Mouse (Mus musculus) testis, postnatal 10 days (tissue): ENCODE results near the gene BC107364.
A peak's percentile ranks its signal among the peaks of the same experiment; 100 is the strongest.
"Not testable (repeated sequence)": the region's sequence is repeated elsewhere in the genome, so short reads cannot be mapped to it uniquely, and the experiment has no call there.

Experiments
- DNase-seq: peaks from one replicate; pipeline ENCODE4 v3.0.0; 2021; ENCODE audit warnings: low spot score

The BC107364 gene

DNA sequence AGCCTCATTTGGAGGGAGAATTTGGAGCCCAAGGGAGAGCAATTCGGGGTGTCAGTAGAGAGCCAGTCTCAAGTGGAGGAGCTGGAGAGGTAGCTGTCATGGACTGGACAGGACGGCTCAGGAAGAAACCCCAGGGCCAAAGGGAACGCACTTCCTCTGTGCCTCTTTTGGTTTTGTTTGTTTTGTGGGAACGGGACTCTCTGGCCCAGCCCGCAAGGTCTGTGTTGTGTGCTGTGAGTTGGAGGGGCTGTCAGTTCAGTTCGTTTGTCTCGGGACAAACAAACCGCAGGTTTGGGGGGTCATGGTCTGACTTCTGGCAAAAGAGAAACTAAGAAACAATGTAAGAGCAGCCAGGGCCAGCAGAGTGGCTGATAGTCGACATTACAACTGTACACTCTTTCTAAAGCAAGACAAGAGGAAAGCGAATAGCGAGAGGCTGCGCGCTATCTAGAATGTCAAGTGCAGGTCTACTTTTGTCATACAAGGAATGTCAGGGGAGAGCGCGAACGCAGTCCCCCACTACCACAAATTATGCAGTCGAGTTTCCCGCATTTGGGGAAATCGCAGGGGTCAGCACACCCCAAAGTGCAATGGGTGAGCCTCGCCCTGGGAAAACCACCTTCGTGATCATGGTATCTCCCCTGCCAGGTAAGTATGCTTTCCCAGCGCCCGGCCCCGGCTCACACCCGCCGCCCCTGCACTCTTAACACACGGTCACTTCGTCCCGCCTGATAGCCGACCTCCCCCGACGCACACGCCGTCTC lies 34.1 kb upstream of the BC107364 start:
- peak; percentile 36 for DNase-seq

DNA sequence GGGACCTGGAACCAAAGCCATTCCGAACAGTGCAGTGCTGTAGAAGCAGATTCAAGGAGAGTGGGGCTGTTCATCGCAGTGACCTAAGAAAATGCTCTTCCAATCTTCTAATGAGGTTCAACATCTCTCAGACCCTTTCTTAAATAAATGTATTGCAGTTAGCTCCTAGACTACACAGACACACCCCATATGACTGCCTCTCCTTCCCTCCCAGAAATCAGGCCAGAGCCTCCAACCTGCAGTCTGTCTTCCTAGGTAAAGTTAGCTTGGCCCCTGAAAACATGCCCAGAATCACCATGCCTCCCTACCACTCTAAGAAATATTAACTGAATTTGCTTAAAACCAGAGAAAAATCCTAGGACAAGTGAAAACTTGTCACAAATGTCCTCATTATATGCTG lies 33.3 kb upstream of the BC107364 start:
- DNase-seq = peak; percentile 18

DNA sequence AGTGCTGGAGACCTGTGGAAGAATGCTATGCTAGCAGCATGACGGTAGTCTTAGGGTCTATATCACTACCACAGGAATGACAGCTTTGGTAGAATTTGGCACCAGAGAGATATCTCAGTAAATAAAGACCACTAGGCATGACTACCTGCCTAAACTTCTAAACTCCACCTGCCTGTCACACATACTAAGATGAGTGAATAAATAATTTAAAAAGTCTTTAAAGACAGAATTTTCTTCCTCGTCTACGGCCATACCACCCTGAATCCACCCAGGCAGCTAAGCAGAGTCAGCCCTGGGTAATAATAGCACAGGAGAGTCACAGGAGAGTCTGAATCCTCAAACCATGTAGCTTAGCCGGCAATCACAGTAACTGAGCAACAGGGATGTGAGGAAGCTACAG lies 32.8 kb upstream of the BC107364 start:
- DNase-seq = no peak

DNA sequence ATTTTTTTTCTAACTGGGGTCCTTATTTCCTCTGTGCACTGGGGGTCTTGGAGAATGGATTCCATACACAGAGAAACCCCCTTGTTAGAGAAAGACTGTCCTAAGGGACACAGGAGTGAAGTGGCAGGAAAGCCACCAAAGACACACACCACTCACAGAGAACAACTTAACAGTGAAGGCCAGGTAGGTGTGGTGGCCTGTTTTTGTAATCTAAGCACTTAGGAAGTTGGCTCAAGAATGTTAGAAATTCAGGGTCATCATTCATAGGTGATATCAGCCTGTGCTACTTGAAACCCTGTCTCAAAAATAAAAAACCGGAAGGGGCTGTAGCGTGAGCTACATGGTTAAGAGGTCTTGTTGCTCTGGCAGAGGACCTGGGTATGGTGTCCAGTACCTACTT lies 31.8 kb upstream of the BC107364 start:
- peak; percentile 26 for DNase-seq

DNA sequence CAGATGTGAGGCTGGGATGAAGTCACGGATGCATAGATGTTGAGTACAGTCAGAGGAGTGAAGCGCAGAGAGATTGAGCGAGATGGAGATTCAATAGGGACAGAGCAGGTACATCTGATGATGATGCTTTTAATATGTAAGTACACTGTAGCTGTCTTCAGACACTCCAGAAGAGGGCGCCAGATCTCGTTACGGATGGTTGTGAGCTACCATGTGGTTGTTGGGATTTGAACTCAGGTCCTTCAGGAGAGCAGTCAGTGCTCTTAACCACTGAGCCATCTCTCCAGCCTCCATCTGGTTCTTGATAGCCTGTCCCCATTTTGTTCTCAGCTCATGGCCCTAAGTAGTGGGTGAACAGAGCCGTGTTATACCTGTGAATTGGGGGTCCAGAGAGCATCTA lies 30.9 kb upstream of the BC107364 start:
- peak; percentile 18 for DNase-seq

DNA sequence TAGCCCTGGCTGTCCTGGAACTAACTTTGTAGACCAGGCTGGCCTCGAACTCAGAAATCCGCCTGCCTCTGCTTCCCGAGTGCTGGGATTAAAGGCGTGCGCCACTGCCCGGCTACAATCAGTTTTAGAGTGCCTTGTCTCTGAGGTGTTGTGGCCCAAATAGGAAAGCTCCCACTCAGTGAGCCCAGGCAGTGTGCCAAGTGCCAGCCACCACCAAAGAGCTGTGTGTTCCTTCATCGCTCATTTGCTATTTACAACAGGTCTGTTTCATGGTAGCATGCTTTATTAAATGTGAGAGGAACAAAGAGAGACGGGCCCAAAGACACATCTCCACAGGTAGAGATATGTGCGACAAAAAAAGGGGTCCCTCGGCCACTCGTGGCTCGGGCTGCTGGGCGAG lies 30.3 kb upstream of the BC107364 start:
- peak; percentile 42 for DNase-seq

DNA sequence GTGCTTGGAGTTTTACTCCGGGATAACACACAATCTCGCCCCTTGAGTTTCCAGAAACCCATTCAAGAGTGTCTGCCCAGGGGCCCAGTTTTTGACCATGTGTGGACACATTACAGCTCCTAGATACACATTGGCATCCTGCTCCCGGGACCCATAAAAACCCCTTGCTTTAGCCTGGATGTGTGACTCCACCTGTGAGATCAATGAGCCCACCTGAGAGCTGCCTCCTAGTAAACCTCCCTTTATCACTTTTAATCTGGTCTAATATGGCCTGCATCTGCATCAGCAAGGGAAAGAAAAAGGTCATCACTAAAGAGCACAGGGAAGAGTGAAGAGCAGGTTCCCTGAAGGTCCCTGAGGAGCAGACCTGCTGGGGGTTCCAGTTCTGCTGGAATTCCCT lies 29.8 kb upstream of the BC107364 start:
- no peak for DNase-seq

DNA sequence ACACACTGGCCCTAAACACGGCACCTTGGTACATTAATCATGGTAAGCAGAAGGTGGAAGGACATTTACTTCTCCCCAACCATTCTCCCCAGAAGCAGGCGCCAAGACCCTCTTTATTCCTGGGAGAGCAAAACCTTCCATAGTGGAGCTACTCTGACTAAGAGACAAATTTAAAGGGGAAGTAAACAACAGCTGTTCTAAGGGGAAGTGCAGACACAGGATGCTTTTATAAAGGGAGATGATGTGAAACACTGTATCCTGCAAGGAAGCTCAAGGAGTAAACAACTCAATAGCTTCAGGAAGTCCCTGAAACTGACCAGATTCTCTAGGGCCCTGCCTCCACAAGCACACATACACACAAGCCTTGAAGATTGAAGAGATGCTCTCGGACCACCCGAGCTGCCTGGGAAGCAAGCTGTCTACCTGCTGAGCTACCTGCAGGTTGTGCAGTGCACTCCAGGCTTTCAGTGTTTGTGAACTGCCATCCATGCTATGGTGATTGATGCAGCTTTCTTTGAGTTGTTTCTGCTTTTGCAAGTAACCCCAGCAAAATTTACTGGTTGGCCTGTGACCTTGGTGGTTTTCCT lies 28.7 kb upstream of the BC107364 start:
- peak; percentile 34 for DNase-seq

DNA sequence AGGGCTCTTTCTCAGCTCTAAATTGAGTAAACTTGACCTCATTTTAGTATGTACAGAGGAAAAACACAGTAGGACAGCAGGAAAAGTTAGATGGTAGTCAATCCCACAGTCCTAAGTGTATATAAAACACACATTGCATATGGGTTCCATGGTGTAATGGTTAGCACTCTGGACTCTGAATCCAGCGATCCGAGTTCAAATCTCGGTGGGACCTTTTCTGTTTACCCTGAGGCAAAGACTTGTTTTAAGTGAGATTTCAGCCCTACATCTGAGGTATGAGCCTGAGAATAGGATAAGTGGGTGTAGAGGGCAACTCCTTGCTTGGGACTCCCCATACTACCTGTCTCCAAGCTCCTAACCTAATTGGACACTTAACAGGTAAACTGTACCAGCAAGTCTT lies 27.1 kb upstream of the BC107364 start:
- DNase-seq = peak; percentile 33

DNA sequence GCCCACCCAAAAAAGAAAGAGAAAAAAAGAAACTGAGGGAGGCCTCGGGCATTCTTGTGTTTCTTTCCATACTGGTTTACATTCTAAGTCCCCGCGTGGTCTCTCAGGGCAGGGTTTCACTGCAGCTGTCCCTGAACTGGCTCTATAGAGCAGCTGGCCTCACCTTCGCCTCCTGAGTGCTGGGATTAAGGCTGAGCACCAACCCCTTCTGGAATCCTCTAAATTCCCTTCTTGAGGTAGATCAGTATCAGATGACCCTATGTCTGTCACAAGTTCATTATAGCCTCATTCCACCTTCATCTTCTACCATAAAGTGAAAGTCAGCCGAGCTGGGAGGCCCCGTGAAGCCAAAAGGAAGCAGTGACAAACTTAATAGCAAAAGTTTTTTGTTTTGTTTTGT lies 25.5 kb upstream of the BC107364 start:
- DNase-seq = peak; percentile 31

DNA sequence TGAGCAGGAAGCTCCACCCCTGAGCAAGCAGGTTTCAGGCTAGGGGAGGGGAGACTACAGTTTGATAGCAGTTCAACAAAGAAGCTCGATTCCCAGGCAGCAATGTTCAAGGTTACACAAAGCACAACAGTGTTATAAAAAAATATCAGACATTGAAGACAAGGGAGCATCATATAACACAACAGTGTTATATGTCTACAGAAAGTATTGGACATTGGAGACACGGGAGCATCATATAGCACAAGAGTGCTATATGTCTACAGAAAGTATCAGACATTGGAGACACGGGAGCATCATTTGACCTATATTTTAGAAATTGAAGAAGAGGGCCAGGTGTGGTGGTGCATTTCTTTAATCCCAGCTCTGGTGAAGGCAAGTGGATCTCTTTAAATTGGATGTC lies 25.0 kb upstream of the BC107364 start:
- DNase-seq = peak; percentile 4

DNA sequence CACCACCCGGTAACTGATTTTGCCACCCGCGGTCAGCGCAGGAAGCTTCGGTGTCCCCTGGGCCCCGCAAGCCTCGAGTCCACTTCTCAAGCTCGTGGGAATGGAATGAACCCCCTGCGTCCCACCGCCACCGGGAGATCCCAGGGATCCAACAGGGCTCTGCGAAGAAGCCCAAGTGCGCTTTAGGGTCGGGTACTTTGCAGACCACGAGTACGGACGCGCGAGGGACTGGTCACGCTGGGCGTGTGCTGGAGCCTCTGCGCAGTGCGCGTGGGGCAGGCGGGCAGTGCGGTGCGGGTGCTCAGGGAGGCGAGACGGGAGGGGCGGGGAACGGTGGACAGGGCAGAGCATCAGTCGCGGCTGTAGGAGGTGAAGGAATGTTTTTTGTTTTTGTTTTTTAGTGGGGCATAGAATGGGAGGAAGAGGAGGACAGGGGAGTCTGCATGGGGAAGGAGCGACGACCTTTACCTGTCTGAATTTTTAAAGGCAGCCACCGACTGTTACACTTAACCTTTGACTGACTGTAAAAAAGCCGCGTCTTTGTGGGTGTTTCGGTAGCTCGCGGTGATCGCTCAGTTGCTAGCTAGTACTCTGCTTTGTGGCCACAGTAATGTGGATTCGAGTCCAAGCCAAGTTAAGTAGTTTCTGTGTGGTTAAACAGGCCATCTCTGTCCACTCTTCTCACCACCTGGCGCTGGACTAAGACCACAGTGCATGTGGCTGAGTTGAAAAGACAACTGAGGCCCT lies 23.0 kb upstream of the BC107364 start:
- peak; percentile 39 for DNase-seq

DNA sequence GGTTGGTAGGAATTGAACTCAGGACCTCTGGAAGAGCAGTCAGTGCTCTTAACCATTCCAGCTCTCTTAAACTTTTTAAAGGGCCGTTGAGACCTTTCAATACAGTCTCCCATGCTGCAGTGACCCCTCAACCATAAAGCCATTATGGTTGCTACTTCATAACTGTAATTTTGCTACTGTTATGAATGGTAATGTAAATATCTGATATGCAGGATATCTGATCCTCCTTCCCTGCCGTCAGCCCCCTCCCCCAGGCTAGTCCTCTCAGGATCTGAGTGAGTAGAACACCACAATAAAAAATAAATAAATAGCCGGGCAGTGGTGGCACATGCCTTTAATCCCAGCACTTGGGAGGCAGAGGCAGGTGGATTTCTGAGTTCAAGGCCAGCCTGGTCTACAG lies 21.4 kb upstream of the BC107364 start:
- DNase-seq = peak; percentile 32

DNA sequence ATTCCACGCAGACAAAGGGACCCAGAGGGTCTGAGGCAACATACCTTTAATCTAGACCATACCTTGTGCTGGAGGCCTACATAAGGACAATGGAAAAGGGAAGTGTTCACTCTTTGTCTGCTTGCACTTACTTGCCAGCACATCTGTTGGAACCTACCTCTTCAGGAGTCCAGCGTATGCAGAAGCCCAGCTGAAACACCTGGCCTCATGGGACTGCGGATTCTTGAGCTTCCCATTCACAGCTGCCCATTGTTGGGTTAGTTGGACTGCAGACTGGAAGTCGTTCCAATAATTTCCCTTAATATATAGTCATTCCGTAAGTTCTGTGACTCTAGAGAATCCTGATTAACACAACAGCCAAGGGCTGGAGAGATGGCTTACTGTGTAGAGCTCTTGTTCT lies 20.0 kb upstream of the BC107364 start:
- DNase-seq = peak; percentile 20

DNA sequence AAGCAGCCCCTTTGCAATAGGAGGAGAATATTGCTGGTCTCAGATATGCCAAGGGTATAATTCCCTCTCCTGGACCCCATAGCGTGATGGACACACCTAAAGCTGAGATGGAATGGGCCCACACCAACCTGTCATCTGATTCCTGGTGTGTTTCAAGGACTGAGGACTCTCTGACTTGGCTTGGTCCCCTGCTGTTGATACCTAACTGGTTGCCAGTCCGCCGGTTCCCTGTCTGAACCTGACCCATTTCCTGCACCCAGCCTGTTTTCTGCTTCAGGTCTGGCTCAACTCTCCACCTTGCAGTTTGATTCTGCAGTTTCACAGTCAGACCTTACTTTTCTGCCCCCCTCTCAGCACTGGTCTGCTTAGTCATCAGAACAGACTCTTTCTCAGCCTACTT lies 17.5 kb upstream of the BC107364 start:
- DNase-seq = peak; percentile 20

DNA sequence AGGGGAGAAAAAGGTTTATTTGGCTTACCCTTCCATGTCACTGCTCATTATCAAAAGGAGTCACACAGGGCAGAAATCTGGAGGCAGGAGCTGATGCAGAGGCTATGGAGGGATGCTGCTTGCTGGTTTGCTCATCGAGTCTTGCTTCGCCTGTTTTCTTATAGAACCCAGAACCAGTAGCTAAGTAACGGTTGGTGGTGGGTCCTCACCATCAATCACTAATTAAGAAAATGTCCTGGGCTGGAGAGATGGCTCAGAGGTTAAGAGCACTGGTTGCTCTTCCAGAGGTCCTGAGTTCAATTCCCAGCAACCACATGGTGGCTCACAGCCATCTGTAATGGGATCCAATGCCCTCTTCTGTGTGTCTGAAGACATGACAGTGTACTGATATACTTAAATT lies 16.2 kb upstream of the BC107364 start:
- DNase-seq = peak; percentile 26

DNA sequence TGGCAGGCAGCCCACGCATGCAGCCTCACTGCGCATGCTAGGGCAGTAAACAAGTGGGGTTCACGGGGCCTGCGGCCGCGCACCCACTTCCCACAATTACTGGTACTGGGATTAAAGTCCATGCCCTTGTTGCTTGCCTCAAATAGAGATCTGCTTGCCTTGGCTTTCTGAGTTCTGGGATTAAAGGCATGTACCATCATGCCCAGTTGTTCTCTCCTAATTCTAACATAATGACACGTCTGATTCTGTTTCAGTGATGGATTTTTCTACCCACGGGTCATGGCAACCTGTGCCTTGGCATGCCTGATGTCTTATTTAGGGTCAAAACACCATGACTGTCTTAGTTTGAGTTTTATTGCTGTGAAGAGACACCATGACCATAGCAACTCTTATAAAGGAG lies 15.5 kb upstream of the BC107364 start:
- peak; percentile 37 for DNase-seq

DNA sequence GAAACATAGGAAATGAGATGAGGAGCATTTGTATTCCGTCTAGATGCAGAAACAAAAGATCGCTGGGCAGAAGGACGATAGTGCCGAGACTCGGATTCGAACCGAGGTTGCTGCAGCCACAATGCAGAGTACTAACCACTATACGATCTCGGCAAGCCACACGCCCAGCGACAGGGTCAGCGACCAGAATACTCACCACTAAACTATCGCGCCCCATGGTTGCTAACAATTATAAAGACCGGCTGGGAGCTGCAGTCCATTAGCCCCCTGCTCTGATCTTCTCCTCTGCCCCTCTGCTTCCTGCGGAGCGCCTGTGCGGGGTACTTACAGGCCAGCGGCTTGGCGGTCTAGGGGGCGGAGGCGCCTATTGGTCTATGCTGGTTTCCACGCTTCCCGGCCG lies 11.8 kb upstream of the BC107364 start:
- no peak for DNase-seq

DNA sequence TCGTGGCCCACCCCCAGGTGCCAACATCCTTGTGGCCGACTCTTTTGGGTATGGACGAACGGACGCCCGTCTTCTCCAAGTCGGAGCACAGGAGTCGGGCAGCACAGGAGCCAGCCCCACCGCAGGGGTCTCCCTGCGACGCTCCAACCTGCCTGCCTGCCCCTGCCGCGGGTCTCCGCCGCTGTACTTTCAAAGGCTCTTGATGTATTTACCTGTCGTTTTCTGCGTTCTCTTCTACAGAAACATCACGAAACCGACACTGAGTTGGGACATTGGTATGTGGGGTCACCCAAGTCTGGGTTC lies 8.4 kb upstream of the BC107364 start:
- not testable (repeated sequence) for DNase-seq

DNA sequence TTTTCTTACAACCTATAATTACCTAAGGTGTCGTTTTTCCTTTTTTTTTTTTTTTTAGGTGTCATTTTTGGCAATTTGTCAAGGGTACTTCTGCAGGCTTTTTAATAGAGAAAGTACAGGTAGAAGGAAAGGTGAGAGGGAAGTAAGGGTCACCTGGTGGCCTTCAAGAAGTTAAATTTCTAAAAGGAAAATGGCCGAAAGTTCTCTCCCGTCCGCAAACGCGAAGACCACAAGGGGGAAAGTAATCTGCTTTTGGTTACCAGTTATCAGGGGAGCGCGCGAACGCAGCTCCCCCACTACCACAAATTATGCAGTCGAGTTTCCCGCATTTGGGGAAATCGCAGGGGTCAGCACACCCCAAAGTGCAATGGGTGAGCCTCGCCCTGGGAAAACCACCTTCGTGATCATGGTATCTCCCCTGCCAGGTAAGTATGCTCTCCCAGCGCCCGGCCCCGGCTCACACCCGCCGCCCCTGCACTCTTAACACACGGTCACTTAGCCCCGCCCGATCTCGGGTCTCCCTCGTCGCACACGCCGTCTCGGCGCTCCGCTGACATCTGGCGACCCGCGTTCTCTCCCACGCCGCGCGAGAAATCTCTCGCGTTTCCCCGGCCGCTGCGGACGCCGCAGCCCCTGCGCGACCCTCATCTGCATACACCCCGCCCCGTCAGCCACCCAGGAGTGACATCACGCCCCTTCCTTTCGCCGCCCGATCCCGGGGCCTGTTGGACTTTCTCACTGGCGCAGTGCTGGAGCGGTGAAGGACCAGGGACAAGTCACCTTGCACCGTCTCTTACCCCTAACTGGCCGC lies 7.9 kb upstream of the BC107364 start:
- not testable (repeated sequence) for DNase-seq

DNA sequence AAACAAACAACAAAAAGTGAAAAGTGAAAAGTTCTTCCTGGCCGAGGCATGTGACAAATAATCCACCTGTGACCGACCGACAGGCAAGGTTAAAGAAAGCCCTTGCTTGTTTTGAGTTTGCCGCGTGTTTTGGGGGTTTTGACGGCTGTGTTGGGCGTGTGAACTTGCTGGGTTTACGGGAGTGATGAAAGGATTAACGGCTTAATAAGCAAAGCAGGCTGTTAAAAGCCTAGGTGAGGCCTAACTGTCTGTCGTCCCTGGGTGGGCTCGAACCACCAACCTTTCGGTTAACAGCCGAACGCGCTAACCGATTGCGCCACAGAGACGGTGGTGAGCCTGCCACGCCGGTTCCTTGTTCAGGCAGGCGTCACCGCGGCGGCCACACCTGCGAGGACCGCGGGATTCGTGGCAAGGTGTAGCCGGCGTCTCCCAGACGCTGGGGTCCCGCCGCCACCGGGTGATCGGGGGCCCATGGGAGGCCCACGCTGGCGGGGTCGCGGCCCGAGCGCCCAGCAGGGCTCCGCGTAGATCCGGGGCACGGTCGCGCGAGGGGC lies 6.9 kb upstream of the BC107364 start:
- DNase-seq = not testable (repeated sequence)

DNA sequence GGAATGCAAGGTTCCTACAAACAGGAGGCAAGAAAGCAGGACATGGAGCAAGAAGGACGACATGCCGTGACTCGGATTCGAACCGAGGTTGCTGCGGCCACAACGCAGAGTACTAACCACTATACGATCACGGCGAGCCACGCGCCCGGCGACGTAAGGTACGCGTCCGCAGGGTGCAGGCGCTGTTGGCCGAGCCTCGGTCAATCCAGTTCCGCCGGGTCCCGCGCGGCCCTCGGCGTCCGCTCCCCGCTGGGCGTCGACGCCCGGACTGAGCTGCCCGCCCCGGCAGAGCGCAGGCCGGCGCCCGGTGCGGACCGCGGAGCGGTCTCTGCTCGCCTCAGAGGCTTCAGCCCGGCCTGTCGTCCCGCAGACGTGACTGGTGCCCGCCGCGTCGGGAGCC lies 5.9 kb upstream of the BC107364 start:
- not testable (repeated sequence) for DNase-seq
